Mouse (Mus musculus) lung, adult 18-20 months (tissue): Measurements from ENCODE around the gene Defb22.

Source experiments
- DNase-seq, 2 experiments: peaks; one replicate each; pipeline ENCODE4 v3.0.0; 2022; ENCODE audit warnings: mixed read lengths in 2 of 2

Gene Defb22

GRCm38 (mm10) chr2:152490038-152490437 lies at the start of gene Defb22:
Gene Defb22, minus strand, starts transcription at chr2:152490138.
- DNase-seq, result no peak

DNA sequence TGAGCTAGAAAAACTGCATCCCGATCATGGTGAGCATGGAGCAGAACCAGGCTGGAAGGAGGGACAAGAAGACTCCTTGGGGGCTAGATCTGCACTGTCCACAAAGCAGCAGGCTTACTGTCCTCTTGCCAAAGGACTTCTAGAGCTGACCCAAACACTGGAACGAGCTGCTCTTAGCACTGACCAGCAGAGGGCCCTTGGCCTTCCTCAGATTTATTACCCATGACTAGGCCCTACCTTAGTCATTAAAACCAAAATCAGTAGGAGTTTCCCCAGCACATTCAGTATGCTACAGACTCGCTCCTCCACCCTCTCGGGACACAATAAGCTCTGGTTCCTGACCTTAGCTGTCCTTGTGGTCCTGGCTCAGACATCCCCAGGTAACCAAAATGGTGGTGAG lies 28.0 kb upstream of the Defb22 start, which contains the start of gene Defb28:
TSS of gene Defb28 (plus strand) at position 275 of the 400 bp plus-strand sequence.
- DNase-seq, result no peak

DNA sequence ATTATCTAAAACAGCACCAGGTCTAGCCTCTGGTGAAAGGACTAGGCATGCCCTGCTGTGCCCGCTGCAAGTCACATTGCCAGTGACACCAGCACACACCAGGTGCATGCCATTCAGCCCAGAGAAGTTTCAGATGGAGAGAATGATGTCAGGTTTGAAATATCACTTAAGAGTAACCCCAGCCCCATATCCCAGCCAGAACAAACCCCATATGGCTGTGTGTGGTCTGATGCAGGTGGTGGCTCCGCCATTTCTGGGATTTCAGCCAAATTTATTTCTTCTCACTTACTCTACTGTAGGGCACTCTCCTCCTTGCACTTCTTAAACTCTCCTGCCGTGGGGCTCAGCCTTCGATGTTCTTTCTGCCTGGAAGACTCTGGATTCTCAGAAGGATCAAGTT lies 26.1 kb upstream of the Defb22 start:
- no peak for DNase-seq

DNA sequence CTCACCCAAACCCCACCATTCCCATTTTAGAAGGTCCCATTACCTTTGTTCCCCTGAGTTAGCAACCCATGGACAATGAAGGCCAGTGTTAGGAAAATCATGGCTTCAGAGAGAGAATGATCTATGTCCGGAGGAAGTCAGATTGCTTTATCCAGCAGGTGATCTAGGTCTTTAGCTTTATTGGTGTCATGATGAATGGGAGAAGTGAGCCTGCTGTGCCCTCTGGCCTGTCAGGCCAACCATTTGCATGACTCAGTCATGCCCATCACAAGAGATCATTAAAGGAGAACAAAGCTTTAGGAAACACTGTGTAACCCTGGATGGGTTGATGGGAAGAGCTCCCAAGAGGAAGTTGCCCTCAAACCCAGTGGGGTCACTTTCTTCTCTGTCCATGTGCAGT lies 21.7 kb upstream of the Defb22 start, which contains the start of gene Defb26:
TSS of gene Defb26 (minus strand) at position 101 of the 400 bp plus-strand sequence.
- DNase-seq, result no peak

DNA sequence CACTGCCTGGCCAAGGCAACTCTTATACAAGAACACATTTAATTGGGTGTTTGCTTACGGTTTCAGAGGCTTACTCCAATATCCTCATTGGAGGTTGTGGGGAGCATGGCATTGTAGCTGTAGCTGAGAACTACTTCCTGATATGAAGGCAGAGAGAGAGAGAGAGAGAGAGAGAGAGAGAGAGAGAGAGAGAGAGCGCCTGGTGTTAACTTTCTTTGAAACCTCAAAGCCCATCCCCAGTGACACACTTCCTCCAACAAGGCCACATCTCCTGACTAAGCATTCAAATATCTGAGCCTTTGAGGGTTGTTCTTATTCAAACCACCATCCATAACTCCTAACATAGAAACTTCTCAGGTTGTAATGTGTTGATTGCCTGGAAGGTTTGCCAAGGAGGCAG lies 14.0 kb upstream of the Defb22 start:
- DNase-seq, result no peak

GRCm38 (mm10) chr2:152500863-152501229 lies 10.9 kb upstream of the Defb22 start:
- DNase-seq, result no peak

- DNase-seq, result no peak
Measured at GRCm38 (mm10) chr2:152500204-152500862, 10.4 kb upstream of the Defb22 start.

DNA sequence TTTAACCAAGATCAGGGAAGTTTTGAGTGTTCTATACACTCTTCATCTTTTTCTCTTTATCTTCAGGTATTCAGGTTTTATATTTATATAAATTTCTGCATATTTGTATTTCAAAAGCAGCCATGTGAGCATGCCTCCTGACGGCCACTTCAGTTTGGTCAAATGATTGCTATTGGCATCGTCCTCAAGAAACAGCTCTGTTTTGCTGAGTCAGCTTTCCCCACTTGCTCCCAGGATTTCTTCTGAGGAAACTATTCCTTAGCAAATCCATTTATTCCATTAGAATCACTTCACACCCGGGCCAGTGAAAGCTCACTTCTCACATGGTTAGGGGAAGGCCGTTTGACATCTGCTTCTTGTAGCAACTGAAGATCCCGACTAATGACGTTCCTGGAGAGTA lies 8.1 kb upstream of the Defb22 start:
- no peak for DNase-seq

GRCm38 (mm10) chr2:152493151-152493550 lies 3.2 kb upstream of the Defb22 start:
- DNase-seq, result no peak

GRCm38 (mm10) chr2:152487024-152487423 lies 2.9 kb downstream of the Defb22 start:
- DNase-seq, result no peak

DNA sequence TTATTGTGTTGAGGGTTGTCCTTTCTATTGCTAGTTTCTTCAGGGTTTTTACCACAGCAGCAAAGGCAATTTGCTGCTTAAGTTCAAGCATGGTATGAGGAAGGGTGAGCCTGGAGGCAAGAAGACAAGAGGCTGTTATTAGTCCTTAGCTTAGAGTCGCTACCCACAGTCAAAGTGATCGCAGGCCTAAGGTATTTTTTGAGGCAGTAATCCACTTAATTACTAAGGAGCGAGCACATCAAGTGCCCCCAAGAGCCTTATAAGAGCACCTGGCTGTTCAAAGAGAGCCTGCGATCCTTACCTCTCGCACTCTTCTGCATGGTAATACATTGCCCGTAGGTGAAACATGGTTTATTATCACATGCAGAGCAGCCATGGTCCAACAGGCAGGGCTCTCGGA lies 8.2 kb downstream of the Defb22 start:
- peak in 1 of 2 experiments; percentile 6 for DNase-seq

GRCm38 (mm10) chr2:152480881-152481280 lies 9.1 kb downstream of the Defb22 start:
- no peak for DNase-seq

DNA sequence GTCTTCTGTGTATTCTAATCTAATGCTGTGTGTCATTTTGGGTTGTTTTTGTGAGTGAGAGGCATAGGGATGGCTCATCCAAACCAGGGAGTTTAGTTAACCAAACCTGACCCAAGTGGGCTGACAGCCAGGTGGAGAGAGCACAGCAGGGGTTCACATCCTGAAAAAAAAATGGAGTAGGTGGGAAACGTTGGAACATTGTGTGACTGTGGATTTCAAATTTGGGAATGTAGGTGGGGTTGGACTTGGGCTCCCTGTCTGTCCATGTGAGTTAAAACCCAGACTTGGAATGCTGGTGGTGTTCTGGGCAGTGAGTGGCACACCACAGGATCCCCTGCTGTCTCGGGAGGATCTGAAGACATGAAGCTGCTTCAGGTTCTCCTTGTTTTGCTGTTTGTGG lies 13.2 kb downstream of the Defb22 start, which contains the start of gene Defb20:
TSS of gene Defb20 (plus strand) at position 301 of the 400 bp plus-strand sequence.
- DNase-seq, result no peak

GRCm38 (mm10) chr2:152472434-152472833 lies 17.5 kb downstream of the Defb22 start:
- DNase-seq, result no peak

DNA sequence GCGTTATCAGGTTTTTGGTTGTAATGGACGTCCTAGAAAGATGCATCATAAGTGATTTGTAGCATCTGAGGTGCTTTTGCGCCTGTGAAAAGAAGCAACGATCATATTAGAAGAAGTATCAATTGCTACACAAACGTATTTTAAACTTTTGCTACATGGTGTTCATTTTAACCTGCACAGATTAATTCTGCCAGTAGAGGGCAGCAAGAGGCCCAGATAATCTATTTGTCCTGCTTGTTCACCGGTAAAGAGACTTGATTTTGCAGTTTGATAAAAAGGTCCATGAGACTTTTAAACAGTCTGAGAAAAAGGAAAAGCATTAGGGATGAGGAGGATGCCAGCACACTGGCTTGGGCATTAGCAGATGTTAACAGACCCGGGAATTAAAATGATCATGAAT lies 19.0 kb downstream of the Defb22 start:
- DNase-seq, result peak in 1 of 2 experiments; percentile 17

DNA sequence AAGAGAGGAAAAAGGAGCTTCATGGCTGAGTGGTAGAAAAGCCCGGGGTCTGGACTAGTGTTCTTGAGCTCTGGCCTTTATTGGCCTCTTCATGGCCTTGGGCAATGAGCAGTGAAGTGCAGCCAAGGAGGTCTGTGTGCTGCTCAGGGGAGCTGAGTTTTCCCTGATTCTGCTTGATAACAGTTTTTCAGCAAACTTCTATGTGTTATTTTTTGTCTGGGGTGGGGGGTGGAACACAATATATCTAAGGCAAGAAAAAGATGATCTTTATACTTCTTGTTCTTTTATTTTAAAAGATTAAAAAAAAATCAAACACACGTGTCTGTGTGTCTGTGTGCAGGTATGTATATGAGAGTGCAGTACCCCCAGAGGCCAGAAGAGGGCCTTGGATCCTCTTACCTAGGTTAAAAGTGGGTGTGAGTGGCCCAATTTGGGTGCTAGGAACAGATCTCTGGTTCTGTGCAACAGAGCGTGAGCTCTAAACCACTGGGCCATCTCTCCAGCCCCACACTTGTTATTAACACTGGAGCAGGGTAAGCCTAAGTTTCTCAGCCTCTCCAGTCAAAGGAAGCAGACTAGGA lies 25.3 kb downstream of the Defb22 start, which contains the start of gene Defb23:
TSS of gene Defb23 (minus strand) at position 51 of the 581 bp plus-strand sequence.
- no peak for DNase-seq

DNA sequence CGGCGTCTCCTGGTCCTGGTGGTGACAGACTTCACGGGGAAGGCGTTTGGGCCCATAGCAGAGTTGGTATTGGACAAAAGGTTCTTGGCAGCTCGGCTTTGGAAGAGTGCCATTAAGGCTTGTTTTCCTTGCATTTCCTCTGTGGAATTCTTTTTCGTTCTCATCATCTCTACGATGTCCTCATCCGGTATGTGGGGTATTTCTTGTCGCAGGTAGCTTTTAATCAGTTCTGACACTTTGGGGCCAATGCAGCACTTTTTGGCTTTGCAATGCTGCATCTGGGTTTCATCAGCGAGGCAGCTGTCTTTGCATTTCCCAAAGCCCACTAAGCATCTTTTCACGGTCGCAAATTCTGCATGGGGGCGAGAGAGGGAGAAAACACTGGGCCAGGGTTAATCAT lies 30.7 kb downstream of the Defb22 start:
- DNase-seq, result no peak

- DNase-seq, result no peak
Measured at GRCm38 (mm10) chr2:152452101-152452781, 37.7 kb downstream of the Defb22 start.

GRCm38 (mm10) chr2:152450241-152450640 lies 39.7 kb downstream of the Defb22 start:
- DNase-seq, result peak in 1 of 2 experiments; percentile 15

GRCm38 (mm10) chr2:152447461-152447860 lies 42.5 kb downstream of the Defb22 start:
- DNase-seq, result no peak

- no peak for DNase-seq
Measured at GRCm38 (mm10) chr2:152446642-152447041, 43.3 kb downstream of the Defb22 start.

DNA sequence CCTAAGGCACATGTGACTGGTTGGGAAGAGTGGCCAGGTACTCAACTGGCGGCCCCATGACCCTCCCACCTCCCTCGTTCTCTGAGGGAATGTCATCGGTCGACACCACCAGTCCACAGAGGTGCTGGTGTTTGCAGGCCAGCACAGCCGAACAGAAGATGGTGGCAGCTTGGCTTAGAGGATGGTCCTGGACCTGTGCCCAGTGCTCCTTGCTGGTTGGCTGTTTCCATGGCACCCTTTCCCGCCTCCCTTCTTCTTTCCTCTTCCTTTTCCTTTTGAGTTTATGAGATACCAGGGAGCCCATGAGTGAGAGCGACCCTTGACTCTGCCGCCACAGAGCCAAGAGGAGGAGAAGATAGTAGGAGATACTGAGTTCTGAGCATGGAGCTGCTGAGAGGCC lies 46.7 kb downstream of the Defb22 start:
- DNase-seq, result no peak

DNA sequence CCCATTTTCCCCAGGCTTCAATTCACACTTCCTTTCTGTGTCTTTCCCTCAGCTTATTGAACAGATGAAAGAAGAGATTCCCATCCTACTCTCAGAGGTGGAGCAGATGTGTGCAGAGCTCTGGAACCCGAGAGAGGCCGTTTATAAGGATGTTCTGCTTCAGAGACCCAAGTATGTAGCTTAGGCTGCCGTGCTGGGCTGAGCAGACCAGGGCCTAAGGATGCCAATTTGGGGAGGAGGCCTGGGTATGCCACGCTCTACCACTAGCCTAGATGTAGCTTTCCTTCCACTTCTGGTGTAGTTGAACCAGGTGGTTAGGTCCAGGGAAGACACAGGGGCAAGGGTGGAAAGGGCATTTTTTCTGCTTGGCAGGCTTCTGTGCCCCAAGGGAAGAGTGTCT lies 47.6 kb downstream of the Defb22 start:
- no peak for DNase-seq

GRCm38 (mm10) chr2:152439833-152440232 lies 50.1 kb downstream of the Defb22 start:
- DNase-seq, result no peak
